Mouse (Mus musculus): ENCODE results near the gene Asic2. TPM values are rescaled to one million over a fixed set of nuclear protein-coding genes. Genes with fewer than 3 reads are reported as not detected.

The Asic2 gene
- polyA plus RNA-seq, 1 experiment = not detected

DNA sequence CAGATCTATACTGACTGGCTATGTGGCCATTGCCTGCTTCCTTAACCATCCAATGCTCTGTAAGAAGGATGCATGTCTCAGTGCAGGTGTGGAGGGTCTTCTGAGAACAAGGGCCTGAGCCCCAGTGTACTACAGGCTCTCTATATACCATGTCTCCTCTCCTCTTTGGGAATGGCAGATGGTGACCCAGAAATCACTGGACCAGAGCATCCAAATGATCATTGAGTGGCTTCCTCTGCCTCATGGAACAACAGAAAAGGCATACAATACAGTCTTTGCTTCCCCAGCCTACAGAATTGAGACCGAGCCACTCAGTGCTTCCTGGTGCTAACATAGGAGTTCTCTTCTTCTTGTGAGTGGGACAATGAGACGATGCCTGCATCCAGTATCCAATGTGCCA is 200.0 kb downstream of the Asic2 start:
- no peak overlapping the region for H3K27ac ChIP-seq (ENCODE audit: control insufficient read depth, insufficient read depth, low read depth, low read length, poor library complexity)
- no peak for TF ChIP-seq CTCF (IDR thresholded peaks at IDR 0.05; ENCODE audit: control insufficient read depth, insufficient read depth, low read length)
- TF ChIP-seq POLR2A (IDR thresholded peaks at IDR 0.05; ENCODE audit: borderline replicate concordance, control insufficient read depth, low read depth, low read length) = no peak
- WGBS = 75% methylated on average over 2 of the region's 2 CpGs
- H3K4me3 ChIP-seq (replicated peaks; ENCODE audit: control insufficient read depth, low read depth, low read length) = no peak overlapping the region
- H3K4me1 ChIP-seq (ENCODE audit: control insufficient read depth, insufficient read depth, low read length) = no peaks in the 10 kb centered on the region

- TF ChIP-seq CTCF (IDR thresholded peaks at IDR 0.05; ENCODE audit: control insufficient read depth, insufficient read depth, low read length) (no peak), POLR2A (IDR thresholded peaks at IDR 0.05; ENCODE audit: borderline replicate concordance, control insufficient read depth, low read depth, low read length) (no peak)
- no peak overlapping the region for H3K4me3 ChIP-seq (replicated peaks; ENCODE audit: control insufficient read depth, low read depth, low read length)
- WGBS = 68% methylated on average over 1 of the region's 1 CpGs
- no peak overlapping the region for H3K27ac ChIP-seq (ENCODE audit: control insufficient read depth, insufficient read depth, low read depth, low read length, poor library complexity)
- H3K4me1 ChIP-seq (ENCODE audit: control insufficient read depth, insufficient read depth, low read length) = no peaks in the 10 kb centered on the region
Measured at GRCm38 (mm10) chr11:81767781-81768180, 200.5 kb downstream of the Asic2 start.

GRCm38 (mm10) chr11:81765288-81765687 is 203.0 kb downstream of the Asic2 start:
- 77% methylated on average over 5 of the region's 5 CpGs for WGBS
- Histone ChIP-seq H3K4me1 (ENCODE audit: control insufficient read depth, insufficient read depth, low read length) (no peaks in the 10 kb centered on the region), H3K27ac (ENCODE audit: control insufficient read depth, insufficient read depth, low read depth, low read length, poor library complexity) (no peak overlapping the region), H3K4me3 (replicated peaks; ENCODE audit: control insufficient read depth, low read depth, low read length) (no peak overlapping the region)
- no peak for TF ChIP-seq POLR2A (IDR thresholded peaks at IDR 0.05; ENCODE audit: borderline replicate concordance, control insufficient read depth, low read depth, low read length)
- TF ChIP-seq CTCF (IDR thresholded peaks at IDR 0.05; ENCODE audit: control insufficient read depth, insufficient read depth, low read length) = no peak

DNA sequence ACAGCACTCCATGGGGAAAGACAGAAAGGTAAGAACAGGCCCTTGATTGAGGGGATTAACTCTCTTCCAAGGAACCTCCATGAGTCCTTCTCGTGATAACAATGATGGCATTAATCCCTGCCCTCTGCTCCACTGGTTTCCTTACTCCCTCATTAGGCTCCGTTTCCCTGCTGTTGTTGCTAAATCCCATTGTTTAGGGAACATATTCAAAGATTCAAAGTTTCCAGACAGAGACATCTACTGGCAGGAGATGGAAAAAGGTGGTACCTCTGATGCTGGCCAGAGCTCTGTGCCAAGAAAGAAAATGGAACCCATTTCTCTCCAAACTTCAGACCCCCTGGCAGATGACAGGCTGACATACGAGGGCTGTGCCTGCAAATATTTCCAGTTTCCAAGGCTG is 203.5 kb downstream of the Asic2 start:
- TF ChIP-seq CTCF (IDR thresholded peaks at IDR 0.05; ENCODE audit: control insufficient read depth, insufficient read depth, low read length) (no peak), POLR2A (IDR thresholded peaks at IDR 0.05; ENCODE audit: borderline replicate concordance, control insufficient read depth, low read depth, low read length) (no peak)
- no peak overlapping the region for H3K27ac ChIP-seq (ENCODE audit: control insufficient read depth, insufficient read depth, low read depth, low read length, poor library complexity)
- no peaks in the 10 kb centered on the region for H3K4me1 ChIP-seq (ENCODE audit: control insufficient read depth, insufficient read depth, low read length)
- no peak overlapping the region for H3K4me3 ChIP-seq (replicated peaks; ENCODE audit: control insufficient read depth, low read depth, low read length)
- 32% methylated on average over 3 of the region's 3 CpGs for WGBS

DNA sequence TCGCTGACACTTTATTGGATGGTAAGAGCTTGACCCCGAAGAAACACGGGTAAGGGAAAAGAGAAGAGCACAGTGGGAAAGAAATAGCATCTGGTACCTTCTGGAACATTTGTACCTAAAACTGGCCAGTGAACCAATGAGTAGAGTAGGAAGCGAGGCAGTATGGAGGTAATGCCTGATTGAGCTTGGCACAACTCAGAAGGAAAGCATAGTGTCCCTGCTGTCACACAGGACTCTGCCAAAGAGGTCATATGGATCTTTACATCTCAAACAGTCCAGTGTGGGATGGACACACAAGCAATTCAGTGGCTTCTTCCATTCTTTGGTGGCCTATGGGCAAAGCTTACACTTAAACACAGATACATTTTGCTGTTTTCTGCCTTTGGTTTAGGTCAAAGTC is 211.0 kb downstream of the Asic2 start:
- 71% methylated on average over 4 of the region's 4 CpGs for WGBS
- Histone ChIP-seq H3K4me1 (ENCODE audit: control insufficient read depth, insufficient read depth, low read length) (no peaks in the 10 kb centered on the region), H3K4me3 (replicated peaks; ENCODE audit: control insufficient read depth, low read depth, low read length) (no peak overlapping the region), H3K27ac (ENCODE audit: control insufficient read depth, insufficient read depth, low read depth, low read length, poor library complexity) (no peak overlapping the region)
- TF ChIP-seq CTCF (IDR thresholded peaks at IDR 0.05; ENCODE audit: control insufficient read depth, insufficient read depth, low read length) = no peak
- TF ChIP-seq POLR2A (IDR thresholded peaks at IDR 0.05; ENCODE audit: borderline replicate concordance, control insufficient read depth, low read depth, low read length) = no peak

GRCm38 (mm10) chr11:81750876-81751275 is 217.4 kb downstream of the Asic2 start:
- no peaks in the 10 kb centered on the region for H3K4me1 ChIP-seq (ENCODE audit: control insufficient read depth, insufficient read depth, low read length)
- TF ChIP-seq POLR2A (IDR thresholded peaks at IDR 0.05; ENCODE audit: borderline replicate concordance, control insufficient read depth, low read depth, low read length) (no peak), CTCF (IDR thresholded peaks at IDR 0.05; ENCODE audit: control insufficient read depth, insufficient read depth, low read length) (no peak)
- H3K4me3 ChIP-seq (replicated peaks; ENCODE audit: control insufficient read depth, low read depth, low read length) = no peak overlapping the region
- no peak overlapping the region for H3K27ac ChIP-seq (ENCODE audit: control insufficient read depth, insufficient read depth, low read depth, low read length, poor library complexity)
- WGBS = 86% methylated on average over 5 of the region's 5 CpGs

DNA sequence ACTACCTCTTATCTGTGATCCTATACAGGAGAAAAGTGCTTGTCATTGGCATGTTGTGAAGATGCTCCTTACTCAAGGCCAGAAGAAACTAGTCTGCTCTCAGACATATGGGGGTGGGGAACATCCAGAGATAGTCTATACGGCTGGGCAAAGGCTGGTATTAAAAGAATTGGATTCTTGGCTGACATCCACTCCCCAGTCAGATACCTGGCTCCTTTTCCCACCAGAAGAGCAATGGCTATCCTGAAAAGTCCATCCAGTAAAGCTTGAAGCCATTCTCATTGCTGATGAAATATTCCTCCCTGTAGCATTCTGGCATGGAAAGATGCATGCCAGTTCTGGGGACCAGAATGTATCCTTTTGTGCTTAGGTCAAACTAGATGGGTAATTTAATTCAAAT is 218.2 kb downstream of the Asic2 start:
- no peak for TF ChIP-seq CTCF (IDR thresholded peaks at IDR 0.05; ENCODE audit: control insufficient read depth, insufficient read depth, low read length)
- no peak overlapping the region for H3K27ac ChIP-seq (ENCODE audit: control insufficient read depth, insufficient read depth, low read depth, low read length, poor library complexity)
- no peaks in the 10 kb centered on the region for H3K4me1 ChIP-seq (ENCODE audit: control insufficient read depth, insufficient read depth, low read length)
- H3K4me3 ChIP-seq (replicated peaks; ENCODE audit: control insufficient read depth, low read depth, low read length) = no peak overlapping the region
- WGBS = 86% methylated on average over 1 of the region's 1 CpGs

GRCm38 (mm10) chr11:81738995-81739394 is 229.3 kb downstream of the Asic2 start:
- H3K4me3 ChIP-seq (replicated peaks; ENCODE audit: control insufficient read depth, low read depth, low read length) = no peak overlapping the region
- WGBS = 37% methylated on average over 3 of the region's 3 CpGs
- TF ChIP-seq CTCF (IDR thresholded peaks at IDR 0.05; ENCODE audit: control insufficient read depth, insufficient read depth, low read length) = no peak
- no peak for TF ChIP-seq POLR2A (IDR thresholded peaks at IDR 0.05; ENCODE audit: borderline replicate concordance, control insufficient read depth, low read depth, low read length)
- no peak overlapping the region for H3K27ac ChIP-seq (ENCODE audit: control insufficient read depth, insufficient read depth, low read depth, low read length, poor library complexity)
- no peaks in the 10 kb centered on the region for H3K4me1 ChIP-seq (ENCODE audit: control insufficient read depth, insufficient read depth, low read length)

GRCm38 (mm10) chr11:81737777-81738176 is 230.5 kb downstream of the Asic2 start:
- 73% methylated on average over 3 of the region's 3 CpGs for WGBS
- H3K27ac ChIP-seq (ENCODE audit: control insufficient read depth, insufficient read depth, low read depth, low read length, poor library complexity) = no peak overlapping the region
- TF ChIP-seq CTCF (IDR thresholded peaks at IDR 0.05; ENCODE audit: control insufficient read depth, insufficient read depth, low read length) (no peak), POLR2A (IDR thresholded peaks at IDR 0.05; ENCODE audit: borderline replicate concordance, control insufficient read depth, low read depth, low read length) (no peak)

More at GRCm38 (mm10) chr11:81737777-81738176, 230.5 kb downstream of the Asic2 start:
- Histone ChIP-seq H3K4me1 (ENCODE audit: control insufficient read depth, insufficient read depth, low read length) (no peaks in the 10 kb centered on the region), H3K4me3 (replicated peaks; ENCODE audit: control insufficient read depth, low read depth, low read length) (no peak overlapping the region)
